Mouse (Mus musculus) liver, embryonic 12.5 days (tissue): ENCODE results near the gene St6gal1. TPM values are rescaled to one million over a fixed set of nuclear protein-coding genes. Genes with fewer than 3 reads are reported as not detected.

Experiments
- ATAC-seq: fragments of 200-750 bp; cut with Nextera tagmentation; 2 replicates; pipeline ENCODE4 v1.8.0; 2017; ENCODE audit warnings: moderate number of reproducible peaks, mild to moderate bottlenecking, moderate library complexity
- H3K27ac ChIP-seq: fragments of 300-500 bp; sonication (generic); 2 replicates; pipeline ENCODE4 v1.5.1; 2016; ENCODE audit warnings: mild to moderate bottlenecking
- H3K27me3 ChIP-seq: fragments of 300-500 bp; sonication (generic); replicated peaks from 2 replicates; pipeline ENCODE4 v1.6.1; 2016; ENCODE audit warnings: mild to moderate bottlenecking, moderate library complexity
- H3K36me3 ChIP-seq: fragments of 300-500 bp; sonication (generic); 2 replicates; pipeline ENCODE4 v1.6.1; 2016; ENCODE audit warnings: mild to moderate bottlenecking, moderate library complexity
- H3K4me1 ChIP-seq: fragments of 300-500 bp; sonication (generic); 2 replicates; pipeline ENCODE4 v1.6.1; 2016
- H3K4me2 ChIP-seq: fragments of 300-500 bp; sonication (generic); 2 replicates; pipeline ENCODE4 v1.6.1; 2016; ENCODE audit warnings: mild to moderate bottlenecking, moderate library complexity
- H3K4me3 ChIP-seq: fragments of 300-500 bp; sonication (generic); 2 replicates; pipeline ENCODE4 v1.5.1; 2016; ENCODE audit warnings: mild to moderate bottlenecking, moderate library complexity
- H3K9ac ChIP-seq: fragments of 300-500 bp; sonication (generic); 2 replicates; pipeline ENCODE4 v1.6.1; 2016; ENCODE audit warnings: mild to moderate bottlenecking, moderate library complexity
- H3K9me3 ChIP-seq: fragments of 300-500 bp; sonication (generic); replicated peaks from 2 replicates; pipeline ENCODE4 v1.6.1; 2016; ENCODE audit warnings: mild to moderate bottlenecking, moderate library complexity
- WGBS: fragments of 180-500 bp; shearing (Covaris S2); methylation state at CpG from one replicate; pipeline ENCODE4 v1.1.7; 2016; ENCODE audit not compliant: insufficient replicate concordance; 5-methylcytosine and 5-hydroxymethylcytosine counted together
- polyA plus RNA-seq: library from polyadenylated mRNA; unstranded; fragments of >200 nt; fragmentation: Nextera tagmentation; extraction: Ambion mirVana; gene quantifications from 2 replicates; pipeline ENCODE4 v1.2.1, GENCODE M21; 2016

The St6gal1 gene
- polyA plus RNA-seq, 1 experiment from 2014 or later: 7.5 TPM

- Histone ChIP-seq H3K27me3 (no peaks in the 10 kb centered on the region), H3K4me1 (no peaks in the 10 kb centered on the region), H3K36me3 (no peaks in the 10 kb centered on the region), H3K9ac (no peak overlapping the region), H3K4me3 (no peak overlapping the region), H3K9me3 (no peaks in the 10 kb centered on the region), H3K4me2 (no peak overlapping the region), H3K27ac (no peak overlapping the region)
- WGBS: 68% methylated on average over 9 of the region's 9 CpGs
- ATAC-seq: no peak
Observed at GRCm38 (mm10) chr16:23191560-23192242, 32.8 kb upstream of the St6gal1 start.

- Histone ChIP-seq H3K27ac (no peak overlapping the region), H3K4me1 (no peaks in the 10 kb centered on the region), H3K9me3 (no peaks in the 10 kb centered on the region), H3K27me3 (no peaks in the 10 kb centered on the region), H3K4me3 (no peak overlapping the region), H3K4me2 (no peak overlapping the region), H3K9ac (no peak overlapping the region), H3K36me3 (no peaks in the 10 kb centered on the region)
- ATAC-seq: no peak
- WGBS: 41% methylated on average over 7 of the region's 7 CpGs
Observed at GRCm38 (mm10) chr16:23195618-23196017, 28.9 kb upstream of the St6gal1 start.

GRCm38 (mm10) chr16:23196296-23196695, 28.2 kb upstream of the St6gal1 start:
- Histone ChIP-seq H3K9ac (no peak overlapping the region), H3K4me3 (no peak overlapping the region), H3K27ac (no peak overlapping the region), H3K36me3 (no peaks in the 10 kb centered on the region), H3K4me2 (no peak overlapping the region), H3K27me3 (no peaks in the 10 kb centered on the region), H3K9me3 (no peaks in the 10 kb centered on the region), H3K4me1 (no peaks in the 10 kb centered on the region)
- no peak for ATAC-seq

- ATAC-seq: no peak
- Histone ChIP-seq H3K9me3 (no peaks in the 10 kb centered on the region), H3K9ac (no peak overlapping the region), H3K27ac (no peak overlapping the region), H3K4me1 (no peaks in the 10 kb centered on the region), H3K36me3 (no peaks in the 10 kb centered on the region), H3K4me3 (no peak overlapping the region), H3K4me2 (no peak overlapping the region), H3K27me3 (no peaks in the 10 kb centered on the region)
- WGBS: 77% methylated on average over 6 of the region's 6 CpGs
Observed at GRCm38 (mm10) chr16:23196791-23197190, 27.7 kb upstream of the St6gal1 start.

GRCm38 (mm10) chr16:23201498-23201897, 23.0 kb upstream of the St6gal1 start:
- no peak overlapping the region for H3K4me3 ChIP-seq
- no peak for ATAC-seq
- H3K4me1 ChIP-seq: no peaks in the 10 kb centered on the region
- H3K9me3 ChIP-seq: no peaks in the 10 kb centered on the region
- H3K9ac ChIP-seq: no peak overlapping the region
- H3K27me3 ChIP-seq: no peaks in the 10 kb centered on the region
- no peak overlapping the region for H3K27ac ChIP-seq
- H3K36me3 ChIP-seq: no peaks in the 10 kb centered on the region
- no peak overlapping the region for H3K4me2 ChIP-seq

- no peak overlapping the region for H3K4me2 ChIP-seq
- 0 out of 2 replicates have a peak, but pooled peaks cover 4% of the 10 kb centered on the region for H3K27me3 ChIP-seq
- no peaks in the 10 kb centered on the region for H3K36me3 ChIP-seq
- no peaks in the 10 kb centered on the region for H3K4me1 ChIP-seq
- no peak for ATAC-seq
- no peak overlapping the region for H3K4me3 ChIP-seq
- no peak overlapping the region for H3K9ac ChIP-seq
- H3K9me3 ChIP-seq: no peaks in the 10 kb centered on the region
- whole genome bisulfite sequencing: 37% methylated on average over 7 of the region's 7 CpGs
- no peak overlapping the region for H3K27ac ChIP-seq
Observed at GRCm38 (mm10) chr16:23214314-23214713, 10.2 kb upstream of the St6gal1 start.

GRCm38 (mm10) chr16:23215241-23215900, 9.2 kb upstream of the St6gal1 start:
- Histone ChIP-seq H3K9ac (no peak overlapping the region), H3K4me1 (no peaks in the 10 kb centered on the region), H3K27me3 (0 out of 2 replicates have a peak, but pooled peaks cover 4% of the 10 kb centered on the region), H3K9me3 (no peaks in the 10 kb centered on the region), H3K36me3 (no peaks in the 10 kb centered on the region), H3K27ac (no peak overlapping the region), H3K4me3 (no peak overlapping the region), H3K4me2 (no peak overlapping the region)
- no peak for ATAC-seq
- WGBS: 75% methylated on average over 5 of the region's 5 CpGs

GRCm38 (mm10) chr16:23216366-23216765, 8.2 kb upstream of the St6gal1 start:
- H3K36me3 ChIP-seq: no peaks in the 10 kb centered on the region
- no peak for ATAC-seq

GRCm38 (mm10) chr16:23218313-23218712, 6.2 kb upstream of the St6gal1 start:
- no peak overlapping the region for H3K9ac ChIP-seq
- H3K4me2 ChIP-seq: no peak overlapping the region
- H3K36me3 ChIP-seq: no peaks in the 10 kb centered on the region
- no peak for ATAC-seq
- H3K4me1 ChIP-seq: no peaks in the 10 kb centered on the region
- no peaks in the 10 kb centered on the region for H3K9me3 ChIP-seq
- H3K4me3 ChIP-seq: no peak overlapping the region
- WGBS: 9% methylated on average over 7 of the region's 7 CpGs
- no peak overlapping the region for H3K27ac ChIP-seq
- peaks cover 15% of the 10 kb centered on the region for H3K27me3 ChIP-seq

More at GRCm38 (mm10) chr16:23216366-23216765, 8.2 kb upstream of the St6gal1 start:
- no peaks in the 10 kb centered on the region for H3K4me1 ChIP-seq
- no peak overlapping the region for H3K4me2 ChIP-seq
- no peak overlapping the region for H3K9ac ChIP-seq
- no peaks in the 10 kb centered on the region for H3K9me3 ChIP-seq
- no peak overlapping the region for H3K4me3 ChIP-seq
- WGBS: 73% methylated on average over 9 of the region's 9 CpGs
- 0 out of 2 replicates have a peak, but pooled peaks cover 4% of the 10 kb centered on the region for H3K27me3 ChIP-seq
- no peak overlapping the region for H3K27ac ChIP-seq

GRCm38 (mm10) chr16:23223166-23223870, 1.2 kb upstream of the St6gal1 start:
- ATAC-seq: no peak
- H3K4me1 ChIP-seq: no peaks in the 10 kb centered on the region
- H3K4me2 ChIP-seq: no peak overlapping the region
- no peak overlapping the region for H3K27ac ChIP-seq
- WGBS: 54% methylated on average over 12 of the region's 12 CpGs
- no peaks in the 10 kb centered on the region for H3K36me3 ChIP-seq
- H3K9me3 ChIP-seq: no peaks in the 10 kb centered on the region
- no peak overlapping the region for H3K4me3 ChIP-seq
- no peak overlapping the region for H3K9ac ChIP-seq
- peaks cover 61% of the 10 kb centered on the region for H3K27me3 ChIP-seq

GRCm38 (mm10) chr16:23223871-23224469, 570 bp upstream of the St6gal1 start:
- H3K36me3 ChIP-seq: no peaks in the 10 kb centered on the region
- no peak for ATAC-seq
- H3K9ac ChIP-seq: no peak overlapping the region
- no peak overlapping the region for H3K4me3 ChIP-seq
- no peaks in the 10 kb centered on the region for H3K9me3 ChIP-seq
- no peak overlapping the region; the same call in 1 of the 2 replicates for H3K4me2 ChIP-seq
- H3K27me3 ChIP-seq: peaks cover 67% of the 10 kb centered on the region
- no peaks in the 10 kb centered on the region for H3K4me1 ChIP-seq
- H3K27ac ChIP-seq: no peak overlapping the region
- WGBS: 12% methylated on average over 12 of the region's 12 CpGs
